Mouse (Mus musculus) adrenal gland, adult 8-10 months (tissue): ENCODE measurements at regions not wholly inside any gene's neighbourhood (a gene's known extent, or its start where the extent isn't known, plus 50 kb on each side); places are given as distances from the start of the nearest gene placed in this dataset.

Experiments
- DNase-seq: peaks from one replicate; pipeline ENCODE4 v3.0.0; 2022

DNA sequence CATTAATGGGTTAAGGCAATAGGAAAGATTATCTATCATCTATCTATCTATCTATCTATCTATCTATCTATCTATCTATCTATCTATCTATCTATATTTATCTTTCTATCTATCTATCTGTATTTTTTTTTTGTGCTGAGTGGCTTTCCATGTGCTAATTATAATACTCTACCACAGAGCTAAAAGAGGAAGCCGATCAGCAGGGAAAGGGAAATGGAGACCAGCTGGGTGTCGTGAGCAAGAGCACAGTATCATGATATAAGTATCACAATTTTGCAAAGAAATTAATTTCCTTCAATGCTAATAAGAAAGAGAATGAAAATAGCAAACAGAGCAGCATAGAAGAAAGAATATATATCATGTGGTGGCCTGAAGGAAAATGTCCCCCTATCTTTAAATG, 69.6 kb downstream of the Cldn1 start:
- no peak for DNase-seq

DNA sequence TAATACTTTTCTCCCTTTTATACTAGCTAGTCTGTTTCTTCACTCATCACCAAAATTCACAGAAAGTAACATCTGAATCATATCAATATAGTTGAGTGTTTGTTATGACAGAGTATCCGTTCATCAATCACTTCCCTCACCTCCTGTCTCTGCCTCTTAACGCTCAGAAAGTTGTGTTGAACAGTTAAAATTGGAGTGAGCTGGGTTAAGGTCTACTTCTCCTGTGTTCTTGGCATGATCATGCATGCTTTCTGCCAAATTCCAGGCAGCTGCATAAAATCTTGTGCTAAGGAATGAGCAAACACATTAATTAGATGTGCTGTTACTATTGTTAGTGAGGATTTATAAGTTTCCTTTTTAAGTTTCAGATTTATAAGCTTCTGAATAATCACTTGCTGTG, 79.9 kb downstream of the Cldn1 start:
- DNase-seq, result no peak

DNA sequence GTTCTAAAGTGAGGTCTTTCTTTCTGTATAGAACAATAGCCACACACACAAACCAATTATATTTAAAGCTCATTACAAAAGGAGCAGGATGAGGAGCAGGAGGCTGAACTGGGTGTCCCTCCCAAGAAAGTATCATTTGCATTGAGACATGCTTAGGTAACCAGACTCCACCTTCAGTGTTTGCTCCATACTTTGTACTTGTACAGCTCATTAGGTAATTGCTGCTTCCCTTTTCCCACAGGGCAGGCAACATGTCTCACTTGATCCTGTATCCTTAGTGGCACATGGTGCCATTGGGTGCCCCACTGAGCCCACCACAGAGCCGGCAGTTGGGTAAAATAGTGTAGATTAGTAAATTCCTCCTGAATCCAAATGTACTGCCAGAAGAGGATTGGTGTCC, 86.0 kb downstream of the Cldn1 start:
- no peak for DNase-seq

DNA sequence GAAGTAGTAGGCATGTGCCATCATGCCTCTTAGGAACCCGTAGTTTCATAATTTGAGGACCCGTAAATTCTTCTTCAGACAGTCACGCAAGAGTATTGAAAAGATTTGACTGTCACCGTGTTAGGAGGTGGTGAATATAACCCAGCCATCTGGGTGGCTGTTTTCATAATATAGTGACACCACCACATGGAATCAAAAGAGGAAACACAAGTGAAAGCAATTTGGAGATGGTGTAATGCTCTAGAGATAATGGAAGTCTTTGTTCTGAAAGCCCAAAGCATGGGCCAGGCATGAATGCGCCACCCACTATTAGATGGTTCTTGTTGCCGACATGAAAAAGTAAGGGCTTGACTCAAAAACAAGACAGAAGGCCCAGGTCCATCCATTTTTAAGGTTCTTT, 86.9 kb downstream of the Cldn1 start:
- DNase-seq, result no peak

DNA sequence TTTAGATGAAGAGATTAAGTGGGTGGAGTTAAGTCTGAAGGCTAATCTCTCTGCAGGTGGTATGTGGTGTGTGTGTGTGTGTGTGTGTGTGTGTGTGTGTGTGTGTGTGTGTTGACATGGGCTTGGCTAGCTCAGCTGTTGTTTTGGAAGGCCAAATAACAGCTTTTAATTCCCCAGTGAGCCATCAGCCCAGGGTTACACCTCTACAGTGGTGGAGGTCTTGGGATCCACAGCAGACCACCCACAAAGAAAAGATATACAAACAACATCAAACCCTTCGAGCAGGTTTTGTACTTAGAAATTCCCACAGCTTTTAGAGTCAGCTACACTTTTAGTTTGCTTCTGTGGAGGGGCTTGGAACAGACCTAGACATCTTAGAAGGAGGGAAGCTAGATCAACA, 89.2 kb downstream of the Cldn1 start:
- no peak for DNase-seq

DNA sequence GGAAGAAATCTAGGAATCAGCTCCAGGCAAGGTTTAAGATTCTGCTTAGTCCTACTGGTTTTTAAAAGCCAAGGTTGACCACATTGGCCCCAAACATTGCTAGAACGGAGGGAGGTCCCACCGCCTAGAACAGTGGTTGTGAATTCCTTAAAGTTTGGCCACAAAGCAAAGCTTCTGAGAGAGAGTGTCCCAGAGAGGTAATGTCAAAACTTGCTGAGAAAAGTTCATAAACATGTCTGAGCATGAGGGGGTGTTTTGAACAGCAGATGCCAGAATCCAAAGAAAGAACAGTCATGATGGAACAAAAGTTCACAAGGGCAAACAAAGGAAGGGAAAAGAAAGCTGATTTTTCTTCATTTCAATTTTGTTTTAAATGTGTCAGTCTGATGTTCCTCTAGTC, 90.1 kb downstream of the Cldn1 start:
- DNase-seq, result no peak

DNA sequence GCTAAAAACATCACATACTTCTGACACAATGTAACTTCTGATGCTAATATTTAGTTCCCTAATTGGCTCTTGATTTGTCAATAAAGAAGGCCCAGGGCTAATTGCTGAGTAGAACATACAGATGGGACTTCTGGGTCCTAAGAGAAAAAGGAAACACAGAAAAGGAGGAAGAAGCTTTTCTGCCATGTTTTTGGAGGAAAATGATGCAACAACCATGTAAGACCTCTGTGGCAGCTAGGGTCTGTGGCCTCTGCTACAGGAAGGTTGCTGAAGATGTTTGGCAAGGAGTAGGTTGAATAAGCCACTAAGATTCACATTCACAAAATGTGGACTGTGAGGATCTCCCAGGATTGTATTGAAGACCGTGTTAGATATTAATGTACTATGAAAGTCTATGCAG, 94.9 kb downstream of the Cldn1 start:
- no peak for DNase-seq

DNA sequence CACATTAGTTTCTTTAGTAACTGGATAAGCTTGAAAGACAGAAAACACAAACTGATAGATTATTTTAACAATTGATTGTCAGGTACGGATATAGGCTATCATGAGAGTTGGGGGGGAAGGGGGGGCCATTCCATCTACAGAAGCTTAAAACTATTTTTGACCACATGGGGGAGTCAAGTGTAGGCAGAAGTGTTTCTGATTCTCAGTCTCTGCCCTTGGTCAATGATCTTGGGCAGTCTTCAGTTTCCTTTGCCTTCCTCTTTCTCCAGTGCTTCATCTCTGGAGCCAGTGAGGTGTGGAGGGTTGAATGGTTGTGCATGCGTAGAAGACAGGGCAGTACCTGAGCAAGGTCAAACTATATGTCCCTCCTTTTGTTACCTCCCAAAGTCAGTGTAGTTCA, 118.8 kb downstream of the Cldn1 start:
- no peak for DNase-seq

DNA sequence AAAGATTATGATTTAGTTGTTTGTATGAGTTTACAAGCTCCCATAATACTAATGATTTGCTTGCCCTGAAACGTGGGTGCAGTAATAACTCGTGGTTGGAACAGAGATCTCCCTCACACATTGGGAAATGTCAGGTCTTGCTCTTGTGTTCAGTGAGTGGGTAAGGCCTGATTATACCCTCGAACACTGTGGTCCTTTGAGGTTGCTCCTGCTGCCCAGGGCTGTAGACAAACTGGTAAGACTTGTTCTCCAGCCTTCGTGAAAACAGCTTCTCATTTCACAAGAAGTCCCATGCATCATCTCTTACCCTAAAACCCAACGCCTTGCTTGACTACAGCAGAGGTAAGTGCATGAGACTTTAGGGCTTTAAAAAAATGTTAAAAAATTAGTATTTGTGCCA, 119.9 kb downstream of the Cldn1 start:
- no peak for DNase-seq

DNA sequence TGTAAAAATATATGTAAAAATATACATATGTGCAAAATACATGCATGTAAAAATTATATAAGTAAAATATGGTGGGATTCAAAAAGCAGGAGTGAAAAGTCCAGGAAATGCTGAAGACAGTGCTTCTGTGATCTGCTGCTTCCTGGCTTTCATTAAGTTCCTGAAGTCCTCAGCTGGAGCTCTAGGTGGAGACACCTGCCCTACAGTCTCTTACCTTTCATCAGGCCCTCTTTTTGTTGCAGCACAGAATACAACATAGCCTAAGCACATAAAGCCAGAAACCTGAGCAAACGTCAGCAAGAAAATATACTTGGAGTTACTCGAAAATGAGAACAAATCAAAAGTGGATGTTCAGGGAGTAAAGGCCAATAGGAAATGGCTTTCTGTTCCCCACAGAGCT, 120.6 kb downstream of the Cldn1 start:
- DNase-seq, result no peak

DNA sequence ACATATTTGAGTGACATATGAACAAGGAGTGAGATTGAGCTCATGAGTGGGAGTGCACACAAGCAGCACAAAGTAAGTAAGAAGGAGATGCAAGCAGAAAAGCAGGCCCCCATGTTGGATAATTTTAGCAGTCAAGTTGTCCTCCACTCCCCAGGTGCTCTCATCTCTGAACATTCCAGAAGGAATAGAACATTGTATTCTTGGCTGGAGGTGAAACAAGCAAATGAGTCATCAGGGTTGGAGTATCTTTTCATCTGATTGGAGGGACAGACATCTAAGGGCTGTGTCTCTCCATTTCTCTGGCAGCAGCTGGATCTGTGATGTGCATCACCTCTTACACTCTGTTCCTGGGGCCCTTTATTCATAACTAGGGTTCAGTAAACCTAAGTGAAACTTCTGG, 122.7 kb downstream of the Cldn1 start:
- no peak for DNase-seq

DNA sequence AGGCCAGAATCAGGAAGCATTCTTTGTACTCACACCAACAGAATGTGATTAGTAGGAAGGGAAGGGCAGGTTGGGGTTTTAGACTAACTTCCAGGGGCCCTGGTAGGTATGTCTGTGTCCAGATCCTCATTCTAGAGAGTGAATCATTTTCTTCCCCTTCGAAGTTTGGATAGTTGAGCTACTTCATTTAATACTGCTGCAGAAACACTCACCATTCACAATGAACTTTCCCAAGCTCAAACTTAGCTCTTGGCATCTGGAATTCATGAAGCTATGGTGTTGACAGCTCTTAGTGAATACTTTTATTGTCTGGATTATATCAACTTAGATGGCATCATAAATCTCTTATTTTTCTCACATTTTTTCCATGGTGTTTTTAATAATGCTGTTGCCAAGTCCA, 123.7 kb downstream of the Cldn1 start:
- no peak for DNase-seq

DNA sequence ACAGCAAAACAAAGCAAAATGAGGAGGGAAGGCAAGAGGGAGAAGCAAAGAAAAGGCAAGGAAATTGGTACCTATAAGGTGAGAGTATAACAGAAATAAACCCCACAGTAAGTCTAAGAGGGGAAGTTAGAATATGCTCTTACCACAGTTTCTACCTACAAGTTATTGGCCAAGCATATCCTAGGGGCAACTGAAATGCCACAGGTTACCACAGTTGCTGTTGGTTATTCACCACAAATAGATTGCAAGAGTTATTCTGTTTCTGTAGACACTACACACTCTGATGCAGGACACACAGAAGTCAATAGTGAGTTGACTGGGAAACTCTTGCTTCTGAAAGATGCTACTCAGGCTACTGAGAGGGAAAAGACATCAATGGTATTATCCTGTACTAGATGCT, 129.7 kb upstream of the P3h2 start:
- DNase-seq, result no peak

DNA sequence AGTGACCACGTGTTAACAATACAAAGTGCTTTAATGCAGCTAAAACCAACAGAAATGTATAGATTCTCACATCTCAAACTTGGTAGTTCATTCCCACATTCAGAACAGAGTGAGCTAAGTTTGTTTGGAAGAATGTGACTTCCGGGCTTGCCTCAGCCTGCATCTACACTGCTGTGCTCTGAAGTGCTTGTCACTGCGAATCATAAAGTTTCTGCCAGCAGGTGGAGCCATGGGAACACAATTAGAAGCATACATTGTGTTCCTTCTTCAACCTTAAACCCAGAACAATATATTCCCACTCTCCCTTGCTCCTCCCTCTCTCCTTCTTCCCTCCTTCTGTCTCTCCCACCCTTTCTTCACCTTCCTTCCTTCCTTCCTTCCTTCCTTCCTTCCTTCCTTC, 128.5 kb upstream of the P3h2 start:
- DNase-seq, result peak; percentile 38

DNA sequence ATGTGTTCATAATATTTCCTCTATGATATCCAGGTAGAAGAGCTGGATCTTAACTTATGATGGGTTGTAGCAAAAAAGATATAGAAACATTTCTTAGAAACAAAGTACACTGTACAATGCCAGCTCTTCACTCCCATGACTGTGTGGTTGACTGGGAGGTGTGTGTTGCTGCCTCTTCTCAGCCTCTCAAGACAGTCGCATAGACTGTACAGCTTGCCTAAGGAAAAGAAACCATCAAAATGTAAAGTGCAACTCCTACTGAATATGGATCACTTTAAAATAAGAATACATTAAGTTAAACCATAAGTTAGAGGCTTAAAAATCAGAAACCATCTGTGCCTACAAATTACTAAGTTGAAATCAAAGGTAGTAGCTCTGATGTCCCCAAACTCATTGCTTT, 125.5 kb upstream of the P3h2 start:
- no peak for DNase-seq

DNA sequence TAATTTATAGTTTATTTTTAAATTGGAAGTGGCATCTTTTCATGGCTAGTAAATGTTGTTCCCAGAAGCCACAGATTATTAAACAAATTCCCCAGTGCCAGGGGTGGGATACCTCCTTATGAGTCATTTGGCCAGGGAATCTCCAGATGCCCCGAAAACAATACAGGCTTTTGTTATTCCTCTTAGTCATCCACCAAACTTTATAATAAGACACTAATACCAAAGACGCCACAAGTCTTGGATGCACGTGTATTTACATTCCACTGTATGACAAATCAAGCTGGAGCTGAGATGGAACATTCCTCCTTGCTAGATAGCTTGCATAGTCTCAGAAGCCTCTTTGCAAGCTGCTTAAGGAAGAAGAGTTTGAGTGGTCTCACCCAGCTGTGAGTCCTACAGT, 105.8 kb upstream of the P3h2 start:
- DNase-seq, result no peak

DNA sequence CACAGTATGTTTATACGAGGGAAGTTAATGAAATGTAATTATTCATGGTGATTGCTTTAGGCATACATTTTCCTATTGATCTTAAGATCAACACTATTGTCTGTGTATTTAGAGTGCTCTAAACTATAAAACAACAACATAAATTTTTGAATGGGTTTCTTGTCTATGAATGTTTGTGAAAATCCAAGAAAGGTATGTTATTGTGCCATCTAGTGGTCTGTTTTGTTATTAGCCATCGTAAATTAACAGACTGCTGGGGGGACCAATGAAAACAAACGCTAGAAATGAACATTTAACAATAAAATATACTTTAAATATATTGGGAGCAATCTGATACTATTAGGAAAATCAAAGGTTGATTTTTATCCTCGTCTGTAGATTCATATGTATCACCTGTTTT, 93.5 kb upstream of the P3h2 start:
- DNase-seq, result no peak

DNA sequence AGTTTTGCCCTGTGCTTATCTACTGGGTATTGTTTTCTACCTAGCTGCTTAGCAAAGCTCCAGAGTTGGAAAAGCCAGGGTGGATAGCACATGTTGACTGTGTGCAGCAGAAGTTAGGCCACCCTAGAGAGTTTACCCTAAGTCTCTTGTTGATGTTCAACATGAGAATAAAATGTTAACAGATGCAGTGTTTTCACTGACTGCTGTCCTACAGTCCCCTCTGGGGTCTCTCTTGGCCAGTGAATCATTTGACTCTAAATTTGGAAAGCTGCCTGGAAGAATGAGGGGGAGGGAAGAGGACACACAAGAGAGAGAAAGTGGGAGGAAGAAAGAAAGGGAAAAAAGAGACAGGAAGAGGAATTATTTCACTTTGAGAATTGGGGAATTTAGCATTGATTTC, 90.8 kb upstream of the P3h2 start:
- DNase-seq, result no peak

DNA sequence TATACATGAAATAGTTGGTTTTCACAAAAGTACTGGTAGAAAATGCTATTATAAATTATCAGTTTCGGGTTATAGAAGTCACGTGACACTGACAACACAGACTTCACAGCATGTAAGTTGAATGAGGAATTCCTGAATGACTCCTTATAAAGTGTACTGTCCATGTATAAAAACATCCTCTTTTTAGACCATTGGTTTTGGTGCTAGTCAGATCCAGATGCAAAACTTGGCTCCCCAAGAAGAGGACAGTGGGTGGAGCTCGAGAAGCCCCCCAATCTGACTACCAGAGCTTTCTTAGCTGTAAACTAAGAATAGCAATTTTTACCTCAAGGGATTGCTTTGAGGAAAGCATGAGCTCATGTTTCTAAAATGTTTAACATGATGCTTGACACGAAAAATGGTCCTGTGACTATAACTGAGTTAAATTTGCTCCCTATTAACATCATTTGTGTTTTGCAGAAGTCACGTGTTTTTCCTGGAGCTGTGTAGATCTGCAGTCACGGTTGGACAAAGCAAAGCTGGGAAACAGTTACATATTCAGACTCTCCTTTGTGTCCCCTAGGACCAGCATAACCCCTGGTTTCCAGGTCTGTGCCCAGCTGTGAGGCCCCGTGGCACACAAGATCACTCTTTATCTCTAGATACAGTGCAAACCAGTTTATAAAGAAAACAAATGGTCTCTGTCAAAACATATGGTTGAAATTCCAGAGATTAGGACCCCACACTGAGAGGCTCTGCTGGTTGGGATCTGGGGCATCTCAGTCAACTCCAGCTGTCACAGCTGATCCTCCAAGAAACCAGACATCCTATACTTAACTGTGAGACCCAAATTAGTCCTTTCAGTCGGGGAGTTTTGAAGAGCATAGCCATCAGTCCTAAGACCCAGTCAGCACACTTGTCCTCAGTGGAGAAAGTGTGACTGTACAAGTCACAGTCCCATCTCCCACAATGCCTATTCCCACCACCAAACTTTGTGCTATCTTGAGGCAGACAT, 80.0 kb upstream of the P3h2 start:
- no peak for DNase-seq

DNA sequence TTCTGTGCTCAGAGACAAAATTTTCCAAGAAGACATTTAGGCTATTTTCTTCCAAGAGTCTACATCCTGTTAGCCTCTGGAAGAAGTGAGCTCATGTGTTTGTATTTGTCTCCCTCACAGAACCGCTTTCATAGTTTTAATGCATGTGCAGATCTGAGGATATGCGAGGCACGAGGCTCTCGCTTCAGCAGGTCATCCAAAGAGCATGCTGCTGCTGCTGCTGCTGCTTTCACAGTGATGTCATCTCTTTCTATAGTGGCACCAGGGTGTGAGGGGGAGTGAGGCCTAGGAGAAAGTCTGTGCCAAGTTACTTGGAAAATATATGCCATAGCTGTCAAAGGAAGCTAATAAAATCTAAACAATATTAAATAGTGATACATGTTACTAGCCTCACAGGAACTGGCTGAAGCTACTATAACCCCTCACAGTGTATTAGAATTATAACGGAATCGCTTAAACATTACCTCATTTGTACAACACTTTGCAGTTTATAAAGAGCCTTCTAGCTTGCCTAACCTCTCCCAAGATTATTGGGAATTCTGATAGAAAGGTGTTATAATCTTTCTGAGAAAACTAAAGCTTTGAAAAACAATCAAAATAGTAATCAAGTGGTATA, 79.2 kb upstream of the P3h2 start:
- no peak for DNase-seq

DNA sequence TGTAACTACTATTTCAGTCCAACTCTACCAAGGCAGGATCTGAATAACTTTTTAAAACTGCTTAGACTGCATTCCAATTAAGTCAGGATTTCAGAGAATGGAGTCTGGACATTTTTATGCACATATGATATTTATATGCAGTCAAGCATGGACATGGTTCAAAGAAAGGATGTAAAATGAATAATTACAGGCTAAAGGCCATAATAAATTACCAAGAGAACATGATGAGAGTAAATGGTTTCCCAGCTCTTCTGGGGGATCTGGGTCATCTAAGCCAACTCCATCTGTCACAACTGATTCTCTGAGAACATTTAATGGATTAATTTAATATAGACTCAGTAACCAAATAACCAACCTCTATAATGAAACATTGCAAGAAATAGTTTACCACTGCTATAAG, 77.9 kb upstream of the P3h2 start:
- DNase-seq, result no peak

DNA sequence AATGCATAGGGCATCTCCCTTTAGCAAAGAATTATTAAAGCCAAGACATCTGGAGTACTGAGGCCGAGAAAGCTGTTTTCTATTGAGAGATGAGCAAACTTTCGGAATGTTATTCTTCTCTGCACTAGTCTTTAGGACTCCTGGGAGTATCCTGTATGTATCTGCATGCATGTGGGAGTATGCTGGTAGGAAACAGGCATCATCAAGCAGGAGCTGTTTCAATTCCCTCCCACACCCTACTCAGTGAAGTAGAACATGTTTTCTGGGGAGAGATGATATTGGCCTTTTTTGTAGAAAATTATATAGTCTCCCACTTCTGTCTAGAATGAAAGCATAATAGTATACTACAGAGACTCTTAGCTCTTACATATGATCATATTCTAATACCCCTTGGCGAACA, 76.1 kb upstream of the P3h2 start:
- DNase-seq, result no peak

DNA sequence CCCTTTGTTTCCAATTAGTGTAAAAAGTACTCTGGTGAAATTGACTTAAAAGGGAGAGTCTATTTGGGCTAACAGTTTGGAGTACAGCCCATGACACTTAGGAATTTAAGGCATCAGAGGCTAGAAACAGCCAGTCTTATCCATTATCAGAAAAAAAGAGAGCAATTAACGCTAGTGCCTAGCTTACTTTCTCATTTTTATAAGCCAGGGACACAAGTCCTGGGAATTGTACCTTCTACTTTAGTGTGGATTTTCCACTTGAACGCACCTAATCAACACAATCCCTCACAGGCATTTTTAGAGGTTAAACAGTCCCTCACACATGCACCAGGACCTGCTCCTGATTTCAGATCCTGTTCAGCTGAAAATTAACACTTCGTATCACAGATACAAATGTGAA, 65.9 kb upstream of the P3h2 start:
- no peak for DNase-seq

DNA sequence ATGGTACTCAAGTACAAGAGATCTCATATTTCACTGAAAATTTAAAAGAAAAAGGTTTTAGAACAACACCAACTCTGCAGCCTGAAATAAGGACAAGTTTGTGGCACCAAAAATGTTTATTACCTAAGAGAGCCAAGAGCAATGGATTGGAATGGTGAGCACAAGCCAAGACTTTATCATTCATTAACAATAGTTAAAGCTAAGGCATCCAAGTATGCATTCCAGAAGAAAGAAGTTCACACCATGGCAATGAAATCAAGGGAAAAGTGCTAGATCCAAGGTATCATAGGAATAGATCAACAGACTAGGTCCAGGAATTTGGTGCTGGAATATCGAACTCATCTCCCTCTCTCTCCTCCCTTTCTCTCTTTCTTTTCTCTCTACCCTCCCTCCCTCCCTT, 63.8 kb upstream of the P3h2 start:
- no peak for DNase-seq
